8 mouse cellular contexts compared by ENCODE assay signal in genomic region chr12:69680635-69681565, GRCm38 (mm10). TPM values are rescaled to one million over a fixed set of nuclear protein-coding genes. Genes with fewer than 3 reads are reported as not detected.
DNase-seq lines count a peak whose midpoint lies in the region; ATAC-seq and TF ChIP-seq lines count a peak whose summit lies in the region.

No protein-coding gene starts in this region.

- H3K4me2 ChIP-seq in heart, postnatal 0 days (ENCODE audit: low read depth, low read length), result peak overlapping the region; percentile 90
- peak overlapping the region; percentile 83 for H3K4me2 ChIP-seq in lung, embryonic 14.5 days
- peak overlapping the region; percentile 51 for H3K4me2 ChIP-seq in neural tube, embryonic 14.5 days (ENCODE audit: low read depth, low read length)

- no peaks in the 10 kb centered on the region for H3K9me3 ChIP-seq in E14TG2a.4 (ENCODE audit: low read length)
- no peaks in the 10 kb centered on the region for H3K9me3 ChIP-seq in heart, postnatal 0 days (replicated peaks; ENCODE audit: control insufficient read depth, low read length)
- no peaks in the 10 kb centered on the region for H3K9me3 ChIP-seq in lung, embryonic 14.5 days (ENCODE audit: low read depth, low read length)
- H3K9me3 ChIP-seq in neural tube, embryonic 14.5 days (ENCODE audit: control insufficient read depth, low read length), result no peaks in the 10 kb centered on the region

- no peak for TF ChIP-seq POLR2A in bone marrow macrophage, adult 2 months (IDR thresholded peaks at IDR 0.05; ENCODE audit: borderline replicate concordance, low read depth, low read length)

- peak; percentile 42 for DNase-seq in fibroblast of lung, adult 2 months (ENCODE audit: low read depth)
- DNase-seq in heart, postnatal 0 days (ENCODE audit: low spot score), result peak; percentile 43
- DNase-seq in kidney, postnatal 36 days, result peak; percentile 37 to 66
- peak; percentile 69 for DNase-seq in lung, embryonic 14.5 days
- peak; percentile 63 for DNase-seq in thymus, postnatal 0 days (ENCODE audit: low spot score)

- H3K36me3 ChIP-seq in E14TG2a.4 (ENCODE audit: insufficient read depth, low read length), result no peaks in the 10 kb centered on the region
- H3K36me3 ChIP-seq in heart, postnatal 0 days (replicated peaks; ENCODE audit: control insufficient read depth, insufficient read depth, low read length), result no peaks in the 10 kb centered on the region
- no peaks in the 10 kb centered on the region for H3K36me3 ChIP-seq in lung, embryonic 14.5 days (ENCODE audit: insufficient read depth)
- H3K36me3 ChIP-seq in neural tube, embryonic 14.5 days (ENCODE audit: control insufficient read depth, insufficient read depth, low read length), result no peaks in the 10 kb centered on the region

- peak overlapping the region; percentile 87 for H3K4me3 ChIP-seq in E14TG2a.4 (replicated peaks; ENCODE audit: low read length)
- H3K4me3 ChIP-seq in bone marrow macrophage, adult 2 months (ENCODE audit: insufficient read depth, low read length), result peak overlapping the region; percentile 84
- H3K4me3 ChIP-seq in heart, postnatal 0 days (ENCODE audit: low read depth, low read length), result peak overlapping the region; percentile 95
- peak overlapping the region; percentile 86 for H3K4me3 ChIP-seq in lung, embryonic 14.5 days (ENCODE audit: low read depth, low read length)
- peak overlapping the region; percentile 97 for H3K4me3 ChIP-seq in neural tube, embryonic 14.5 days (ENCODE audit: low read depth, low read length)

- ATAC-seq in heart, postnatal 0 days (ENCODE audit: insufficient read depth, low read depth), result peak; percentile 28
- ATAC-seq in lung, embryonic 14.5 days (ENCODE audit: insufficient read depth), result no peak; the same call in 1 of the 2 replicates
- no peak; the same call in 1 of the 2 replicates for ATAC-seq in neural tube, embryonic 14.5 days (ENCODE audit: low read depth)

- no peak for TF ChIP-seq EP300 in heart, postnatal 0 days (IDR thresholded peaks at IDR 0.05; ENCODE audit: low read depth)

- H3K4me1 ChIP-seq in E14TG2a.4 (replicated peaks; ENCODE audit: low read depth, low read length), result peaks cover 9% of the 10 kb centered on the region; the same call in 1 of the 2 replicates
- peaks cover 12% of the 10 kb centered on the region for H3K4me1 ChIP-seq in bone marrow macrophage, adult 2 months (ENCODE audit: control insufficient read depth, insufficient read depth, low read length)
- peaks cover 20% of the 10 kb centered on the region for H3K4me1 ChIP-seq in heart, postnatal 0 days (ENCODE audit: control insufficient read depth, insufficient read depth)
- peaks cover 10% of the 10 kb centered on the region; the same call in 1 of the 2 replicates for H3K4me1 ChIP-seq in lung, embryonic 14.5 days (ENCODE audit: insufficient read depth)
- H3K4me1 ChIP-seq in neural tube, embryonic 14.5 days (ENCODE audit: control insufficient read depth, insufficient read depth, low read length), result peaks cover 10% of the 10 kb centered on the region

- peak overlapping the region; percentile 76 for H3K27ac ChIP-seq in bone marrow macrophage, adult 2 months (ENCODE audit: insufficient read depth, low read depth, low read length)
- H3K27ac ChIP-seq in heart, postnatal 0 days (ENCODE audit: low read depth), result peak overlapping the region; percentile 98
- H3K27ac ChIP-seq in lung, embryonic 14.5 days (ENCODE audit: low read depth), result peak overlapping the region; percentile 98
- H3K27ac ChIP-seq in neural tube, embryonic 14.5 days (ENCODE audit: low read depth, low read length), result peak overlapping the region; percentile 98

- TF ChIP-seq CTCF in E14TG2a.4 (conservative IDR thresholded peaks at IDR 0.05; ENCODE audit: low read length), result no peak
- no peak for TF ChIP-seq CTCF in bone marrow macrophage, adult 2 months (IDR thresholded peaks at IDR 0.05; ENCODE audit: low read depth, low read length)
- no peak for TF ChIP-seq CTCF in heart, postnatal 0 days (IDR thresholded peaks at IDR 0.05; ENCODE audit: low read depth)
- TF ChIP-seq CTCF in lung, embryonic 14.5 days (IDR thresholded peaks at IDR 0.05; ENCODE audit: low read depth), result no peak

- WGBS in heart, postnatal 0 days, result 1% methylated on average over 52 of the region's 56 CpGs
- WGBS in lung, embryonic 14.5 days, result under 1% methylated on average over 56 of the region's 56 CpGs
- WGBS in neural tube, embryonic 14.5 days, result under 1% methylated on average over 56 of the region's 56 CpGs

- peaks cover 38% of the 10 kb centered on the region for H3K27me3 ChIP-seq in E14TG2a.4 (ENCODE audit: insufficient read depth, low read length)
- no peaks in the 10 kb centered on the region for H3K27me3 ChIP-seq in heart, postnatal 0 days (ENCODE audit: control insufficient read depth, insufficient read depth, low read length)
- no peaks in the 10 kb centered on the region for H3K27me3 ChIP-seq in lung, embryonic 14.5 days (ENCODE audit: insufficient read depth, low read length)
- no peaks in the 10 kb centered on the region for H3K27me3 ChIP-seq in neural tube, embryonic 14.5 days (ENCODE audit: control insufficient read depth, insufficient read depth, low read length)

- H3K9ac ChIP-seq in heart, postnatal 0 days (replicated peaks; ENCODE audit: low read depth, low read length), result peak overlapping the region; percentile 98
- peak overlapping the region; percentile 98 for H3K9ac ChIP-seq in lung, embryonic 14.5 days
- peak overlapping the region; percentile 95 for H3K9ac ChIP-seq in neural tube, embryonic 14.5 days (replicated peaks; ENCODE audit: low read depth, low read length)

RNA-seq across cellular contexts. Expression of gene Sos2, which starts 0.8 kb away (rescaled TPM):
- polyA plus RNA-seq in bone marrow macrophage, adult 2 months (2012; ENCODE audit: insufficient read depth, insufficient read length, missing spikeins), result 35.3 and 35.8 TPM in 2 replicates
- 10.8 and 12.9 TPM in 2 replicates for total RNA-seq in heart, postnatal 0 days (2014; rRNA removed; ENCODE audit: low replicate concordance)
- 5.2 and 5.7 TPM in 2 replicates for polyA plus RNA-seq in heart, postnatal 0 days (2015; fragmentation: Nextera tagmentation; extraction: Ambion mirVana)
- polyA plus RNA-seq in lung, embryonic 14.5 days (2014; fragmentation: Nextera tagmentation; extraction: Ambion mirVana), result 11.4 and 13.0 TPM in 2 replicates
- 17.8 and 18.1 TPM in 2 replicates for polyA plus RNA-seq in neural tube, embryonic 14.5 days (2014; fragmentation: Nextera tagmentation; extraction: Ambion mirVana)
- 5.9 and 6.9 TPM in 2 replicates for polyA plus RNA-seq in thymus, postnatal 0 days (2015; fragmentation: Nextera tagmentation; extraction: Ambion mirVana)

RNA-seq across cellular contexts. Expression of gene L2hgdh, which starts 43.8 kb away (rescaled TPM):
- polyA plus RNA-seq in bone marrow macrophage, adult 2 months (2012; ENCODE audit: insufficient read depth, insufficient read length, missing spikeins), result 3.5 and 4.0 TPM in 2 replicates
- 22.0 and 24.7 TPM in 2 replicates for total RNA-seq in heart, postnatal 0 days (2014; rRNA removed; ENCODE audit: low replicate concordance)
- polyA plus RNA-seq in heart, postnatal 0 days (2015; fragmentation: Nextera tagmentation; extraction: Ambion mirVana), result 13.9 and 14.7 TPM in 2 replicates
- 13.1 and 14.5 TPM in 2 replicates for polyA plus RNA-seq in lung, embryonic 14.5 days (2014; fragmentation: Nextera tagmentation; extraction: Ambion mirVana)
- 10.4 and 11.4 TPM in 2 replicates for polyA plus RNA-seq in neural tube, embryonic 14.5 days (2014; fragmentation: Nextera tagmentation; extraction: Ambion mirVana)
- polyA plus RNA-seq in thymus, postnatal 0 days (2015; fragmentation: Nextera tagmentation; extraction: Ambion mirVana), result 7.1 and 9.0 TPM in 2 replicates

RNA-seq across cellular contexts. Expression of gene Atp5s, which starts 43.9 kb away (rescaled TPM):
- 9.8 and 13.8 TPM in 2 replicates for polyA plus RNA-seq in bone marrow macrophage, adult 2 months (2012; ENCODE audit: insufficient read depth, insufficient read length, missing spikeins)
- total RNA-seq in heart, postnatal 0 days (2014; rRNA removed; ENCODE audit: low replicate concordance), result 8.9 and 20.6 TPM in 2 replicates
- 40.9 and 41.4 TPM in 2 replicates for polyA plus RNA-seq in heart, postnatal 0 days (2015; fragmentation: Nextera tagmentation; extraction: Ambion mirVana)
- 29.4 and 33.3 TPM in 2 replicates for polyA plus RNA-seq in lung, embryonic 14.5 days (2014; fragmentation: Nextera tagmentation; extraction: Ambion mirVana)
- polyA plus RNA-seq in neural tube, embryonic 14.5 days (2014; fragmentation: Nextera tagmentation; extraction: Ambion mirVana), result 37.3 and 44.9 TPM in 2 replicates
- polyA plus RNA-seq in thymus, postnatal 0 days (2015; fragmentation: Nextera tagmentation; extraction: Ambion mirVana), result 19.1 and 19.8 TPM in 2 replicates
